Mouse (Mus musculus): ENCODE measurements around the gene Exosc5. TPM values are rescaled to one million over a fixed set of nuclear protein-coding genes. Genes with fewer than 3 reads are reported as not detected.

The Exosc5 gene
- polyA plus RNA-seq (2015; fragmentation: Nextera tagmentation; extraction: Ambion mirVana): 72.6 and 86.4 TPM in 2 replicates

DNA sequence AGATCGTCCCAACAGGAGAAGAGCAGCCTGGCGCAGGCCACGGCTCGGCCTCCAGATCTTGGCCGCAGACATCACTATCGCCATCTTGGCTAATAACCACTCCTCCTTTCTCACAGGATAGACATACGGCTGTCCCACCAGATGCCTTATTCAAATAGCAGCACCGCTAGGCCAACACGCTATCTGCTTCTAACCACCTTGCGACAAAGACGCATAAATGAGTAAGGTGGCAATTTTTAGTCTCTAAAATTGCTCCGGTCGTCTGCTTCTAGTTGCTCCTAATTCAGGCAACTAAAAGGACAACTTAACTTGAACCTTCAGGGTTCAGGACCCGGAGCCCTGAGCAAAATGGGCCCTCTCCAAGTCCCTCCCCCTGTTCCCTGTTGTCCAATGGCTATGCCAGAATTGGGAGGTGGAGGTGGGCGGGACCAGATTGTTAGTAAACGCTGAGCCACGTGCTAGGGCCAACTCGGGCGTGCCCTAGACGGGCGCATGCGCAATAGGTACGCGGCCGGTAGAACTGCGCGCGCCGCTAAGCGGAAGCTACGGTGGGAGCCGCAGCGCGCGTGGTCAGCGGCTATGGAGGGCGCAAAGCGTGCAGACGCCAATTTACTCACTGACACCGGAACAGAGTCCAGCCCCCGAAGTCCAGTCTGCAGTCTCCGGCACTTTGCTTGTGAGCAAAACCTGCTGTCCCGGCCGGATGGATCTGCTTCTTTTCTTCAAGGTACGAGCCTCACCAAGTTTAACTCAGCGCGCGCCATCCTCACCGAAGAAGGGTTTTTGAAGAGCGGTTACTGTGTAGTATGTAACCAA, at the start of gene Exosc5, which contains the start of gene Bckdha:
Gene Exosc5, plus strand, starts transcription at position 508 of the 816 bp plus-strand sequence.
Gene Bckdha, minus strand, starts transcription at position 325 of the 816 bp plus-strand sequence.
- Histone ChIP-seq H3K4me3 (peak within 1 kb of the TSS; percentile 71), H3K27ac (0 out of 2 replicates have a peak within 1 kb of the TSS, but pooled peaks have one; percentile 11), H3K36me3 (peaks cover 19% of the 10 kb centered on the region), H3K9ac (peak within 1 kb of the TSS; percentile 80), H3K27me3 (no peaks in the 10 kb centered on the region), H3K9me3 (no peaks in the 10 kb centered on the region), H3K4me1 (peaks cover 20% of the 10 kb centered on the region), H3K4me2 (peak within 1 kb of the TSS; percentile 86)
- under 1% methylated on average over 50 of the region's 50 CpGs for WGBS
- peak; percentile 97 for ATAC-seq (ENCODE audit: insufficient number of reproducible peaks, insufficient read depth, low FRiP score, low TSS enrichment, low read depth)

DNA sequence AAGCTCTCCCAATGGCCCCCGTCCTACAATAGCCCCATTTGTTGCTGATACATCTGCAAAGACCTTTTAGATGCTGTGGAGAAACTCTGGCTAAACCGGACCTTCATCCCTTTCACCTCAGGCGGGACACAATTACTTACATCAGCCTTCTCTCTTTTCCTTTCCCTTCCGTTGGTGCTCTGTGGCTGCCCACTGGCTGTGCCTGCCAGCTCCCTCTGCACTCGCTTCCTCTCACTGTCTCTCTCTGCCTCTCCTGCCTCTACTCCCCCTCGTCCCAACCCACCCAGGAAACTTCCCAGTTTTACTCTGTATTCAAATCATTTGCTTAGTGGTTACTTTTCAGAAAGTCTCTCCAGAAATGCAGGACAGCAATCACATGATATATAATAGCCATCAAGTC, 48.9 kb upstream of the Exosc5 start:
- H3K9ac ChIP-seq: no peak overlapping the region
- H3K36me3 ChIP-seq: no peaks in the 10 kb centered on the region
- no peak overlapping the region for H3K4me3 ChIP-seq
- WGBS: 36% methylated on average over 6 of the region's 6 CpGs
- no peak for ATAC-seq (ENCODE audit: insufficient number of reproducible peaks, insufficient read depth, low FRiP score, low TSS enrichment, low read depth)
- no peak overlapping the region for H3K27ac ChIP-seq
- no peaks in the 10 kb centered on the region for H3K9me3 ChIP-seq
- no peaks in the 10 kb centered on the region for H3K4me1 ChIP-seq
- no peaks in the 10 kb centered on the region for H3K27me3 ChIP-seq
- no peak overlapping the region for H3K4me2 ChIP-seq

DNA sequence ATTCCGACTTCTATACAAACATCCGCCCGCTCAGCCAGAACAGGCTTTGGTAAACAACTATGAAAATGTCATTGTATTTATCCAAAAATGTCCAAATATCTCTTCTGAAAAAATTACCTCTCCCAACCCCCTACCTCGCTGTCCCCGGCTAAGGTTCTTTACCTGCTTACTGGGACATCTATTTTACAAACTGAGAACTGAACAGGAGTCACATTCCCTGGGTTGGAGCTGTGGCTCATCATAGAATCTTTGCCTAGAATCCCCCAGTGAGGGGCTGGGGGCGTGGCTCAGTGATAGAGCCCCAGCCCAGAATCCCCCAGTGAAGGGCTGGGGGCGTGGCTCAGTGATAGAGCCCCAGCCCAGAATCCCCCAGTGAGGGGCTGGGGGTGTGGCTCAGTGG, 47.5 kb upstream of the Exosc5 start:
- H3K4me1 ChIP-seq: no peaks in the 10 kb centered on the region
- H3K4me3 ChIP-seq: no peak overlapping the region
- no peak overlapping the region for H3K4me2 ChIP-seq
- 43% methylated on average over 7 of the region's 7 CpGs for WGBS
- no peak overlapping the region for H3K27ac ChIP-seq
- no peak overlapping the region for H3K9ac ChIP-seq
- no peaks in the 10 kb centered on the region for H3K9me3 ChIP-seq
- no peak for ATAC-seq (ENCODE audit: insufficient number of reproducible peaks, insufficient read depth, low FRiP score, low TSS enrichment, low read depth)
- no peaks in the 10 kb centered on the region for H3K27me3 ChIP-seq
- H3K36me3 ChIP-seq: no peaks in the 10 kb centered on the region

DNA sequence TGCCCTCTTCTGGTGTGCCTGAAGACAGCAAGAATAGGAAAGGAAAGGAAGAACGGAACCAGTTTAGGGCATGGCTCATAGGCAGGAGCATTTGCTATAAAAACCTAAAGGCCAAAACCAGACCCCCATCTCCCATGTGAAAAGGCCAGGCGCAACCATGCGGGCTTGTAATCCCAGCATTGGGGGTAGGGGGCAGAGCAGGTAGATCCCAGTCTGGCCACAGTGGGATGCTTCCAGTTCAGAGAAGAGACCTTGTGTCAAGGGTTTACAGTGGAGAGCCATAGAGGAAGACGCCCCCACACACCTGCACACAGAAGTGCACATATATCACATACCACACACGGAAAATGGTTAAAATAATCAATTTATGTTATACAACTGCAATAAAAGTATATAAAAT, 44.9 kb upstream of the Exosc5 start:
- Histone ChIP-seq H3K4me3 (no peak overlapping the region), H3K27ac (no peak overlapping the region), H3K36me3 (no peaks in the 10 kb centered on the region), H3K9me3 (no peaks in the 10 kb centered on the region), H3K4me1 (no peaks in the 10 kb centered on the region), H3K9ac (no peak overlapping the region), H3K27me3 (no peaks in the 10 kb centered on the region), H3K4me2 (no peak overlapping the region)
- ATAC-seq (ENCODE audit: insufficient number of reproducible peaks, insufficient read depth, low FRiP score, low TSS enrichment, low read depth): no peak
- WGBS: 90% methylated on average over 5 of the region's 5 CpGs

DNA sequence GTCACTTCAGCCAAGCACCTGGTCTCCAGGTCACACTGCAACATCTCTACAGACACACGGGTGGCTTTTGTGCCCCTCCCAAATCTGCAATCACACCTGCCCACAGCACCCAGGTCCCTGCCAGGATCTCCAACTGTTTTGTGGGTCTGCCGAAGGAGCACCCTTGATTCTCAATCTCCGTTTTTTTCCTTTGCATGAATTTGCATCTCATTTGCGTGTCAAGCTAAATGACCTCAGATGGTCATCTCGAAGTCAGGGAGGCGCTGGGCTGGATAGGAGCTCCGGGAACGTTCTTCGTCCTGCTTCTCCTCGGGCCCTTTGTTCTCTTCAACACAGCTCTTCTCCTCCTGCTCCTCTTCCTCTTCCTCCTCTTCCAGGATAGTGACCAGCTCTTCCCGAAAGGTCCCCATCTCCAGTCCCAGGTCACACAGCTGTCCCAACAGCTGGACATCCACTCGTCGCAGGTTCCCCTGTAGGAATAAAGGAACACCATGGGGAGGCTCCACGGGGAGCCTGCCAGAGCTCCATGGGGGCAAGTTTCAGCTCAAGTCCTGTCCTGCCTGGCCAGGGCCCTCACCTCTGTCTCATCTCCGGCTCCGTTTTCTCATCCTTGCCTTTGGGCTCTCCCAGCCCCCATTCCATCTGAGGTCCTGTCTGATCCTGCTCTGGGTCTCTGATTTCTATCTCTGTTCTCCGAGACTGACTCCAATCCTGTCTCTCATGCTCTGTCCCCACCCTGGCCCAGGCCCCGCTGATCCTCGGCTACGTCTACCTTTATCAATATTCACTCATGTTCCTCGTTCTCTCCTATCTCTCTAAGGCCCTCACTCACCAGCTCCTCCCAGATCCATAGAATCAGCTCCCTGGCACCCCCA, 43.9 kb upstream of the Exosc5 start:
- no peaks in the 10 kb centered on the region for H3K9me3 ChIP-seq
- no peak overlapping the region for H3K4me3 ChIP-seq
- H3K27ac ChIP-seq: no peak overlapping the region
- no peak for ATAC-seq (ENCODE audit: insufficient number of reproducible peaks, insufficient read depth, low FRiP score, low TSS enrichment, low read depth)
- 70% methylated on average over 21 of the region's 21 CpGs for WGBS
- no peak overlapping the region for H3K4me2 ChIP-seq
- H3K27me3 ChIP-seq: no peaks in the 10 kb centered on the region
- no peak overlapping the region for H3K9ac ChIP-seq
- peaks cover 6% of the 10 kb centered on the region for H3K4me1 ChIP-seq
- H3K36me3 ChIP-seq: no peaks in the 10 kb centered on the region

DNA sequence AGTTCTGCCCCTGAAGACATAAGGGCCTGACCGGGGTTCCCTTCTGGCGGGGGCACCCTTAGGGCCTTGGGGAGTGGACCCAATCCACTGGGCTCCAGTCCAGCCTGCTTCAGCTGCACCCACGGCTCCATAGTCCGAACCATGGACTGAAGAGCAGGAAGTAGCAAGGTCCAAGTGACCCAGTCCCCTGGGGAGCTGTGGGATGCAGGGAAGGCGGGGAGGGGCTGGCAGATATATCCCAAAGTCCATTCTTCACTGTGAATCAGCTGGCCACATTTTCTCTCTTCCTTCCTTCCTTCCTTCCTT, 43.3 kb upstream of the Exosc5 start, which contains the start of gene Erich4:
Gene Erich4, minus strand, starts transcription at position 187 of the 306 bp plus-strand sequence.
- peaks cover 8% of the 10 kb centered on the region for H3K4me1 ChIP-seq
- H3K27ac ChIP-seq: no peak within 1 kb of the TSS
- no peak within 1 kb of the TSS for H3K4me3 ChIP-seq
- H3K27me3 ChIP-seq: no peaks in the 10 kb centered on the region
- peaks cover 1% of the 10 kb centered on the region for H3K36me3 ChIP-seq
- no peaks in the 10 kb centered on the region for H3K9me3 ChIP-seq
- H3K9ac ChIP-seq: no peak within 1 kb of the TSS
- no peak within 1 kb of the TSS for H3K4me2 ChIP-seq
- 84% methylated on average over 5 of the region's 5 CpGs for WGBS
- no peak for ATAC-seq (ENCODE audit: insufficient number of reproducible peaks, insufficient read depth, low FRiP score, low TSS enrichment, low read depth)

DNA sequence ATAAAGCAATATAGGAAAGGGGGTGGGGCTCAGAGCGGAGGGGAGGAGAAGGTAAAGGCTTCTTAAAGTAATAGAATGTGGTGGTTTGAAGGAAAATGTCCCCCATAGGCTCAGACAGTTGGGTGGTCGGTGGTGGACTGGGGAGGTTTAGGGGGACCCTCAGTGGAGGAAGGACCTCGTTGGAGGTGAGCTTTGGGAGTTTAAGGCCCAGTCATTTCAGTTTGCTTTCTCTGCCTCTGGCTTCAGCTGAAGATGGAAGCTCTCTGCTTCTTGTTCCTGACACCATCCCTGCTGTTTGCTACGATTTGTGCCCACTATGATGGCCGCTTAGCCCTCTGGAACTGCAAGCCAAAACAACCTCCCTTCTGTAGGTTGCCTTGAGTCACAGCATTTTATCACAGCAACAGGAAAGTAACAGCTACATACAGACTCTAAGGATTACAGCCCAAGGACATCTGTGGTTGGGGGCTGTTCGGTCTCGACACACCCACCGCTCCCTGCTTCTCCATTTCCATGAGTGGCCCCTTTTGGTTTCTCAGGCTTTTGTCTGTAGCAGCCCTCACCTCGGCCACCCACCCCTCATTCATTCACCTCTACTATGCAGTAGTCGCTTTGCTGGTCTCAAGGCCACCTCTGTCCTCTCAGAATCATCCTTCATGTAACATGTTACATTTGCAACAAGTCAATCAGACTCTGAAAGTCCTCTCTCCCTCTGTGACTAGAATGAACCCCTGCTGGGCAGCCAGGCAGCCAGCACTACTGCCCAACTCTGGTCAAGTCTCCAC, 41.4 kb upstream of the Exosc5 start:
- H3K36me3 ChIP-seq: peaks cover 20% of the 10 kb centered on the region
- no peak for ATAC-seq (ENCODE audit: insufficient number of reproducible peaks, insufficient read depth, low FRiP score, low TSS enrichment, low read depth)
- peaks cover 8% of the 10 kb centered on the region for H3K4me1 ChIP-seq
- no peaks in the 10 kb centered on the region for H3K27me3 ChIP-seq
- H3K9ac ChIP-seq: no peak overlapping the region
- H3K9me3 ChIP-seq: no peaks in the 10 kb centered on the region
- H3K4me2 ChIP-seq: no peak overlapping the region
- H3K4me3 ChIP-seq: no peak overlapping the region
- WGBS: 78% methylated on average over 10 of the region's 10 CpGs
- no peak overlapping the region for H3K27ac ChIP-seq

DNA sequence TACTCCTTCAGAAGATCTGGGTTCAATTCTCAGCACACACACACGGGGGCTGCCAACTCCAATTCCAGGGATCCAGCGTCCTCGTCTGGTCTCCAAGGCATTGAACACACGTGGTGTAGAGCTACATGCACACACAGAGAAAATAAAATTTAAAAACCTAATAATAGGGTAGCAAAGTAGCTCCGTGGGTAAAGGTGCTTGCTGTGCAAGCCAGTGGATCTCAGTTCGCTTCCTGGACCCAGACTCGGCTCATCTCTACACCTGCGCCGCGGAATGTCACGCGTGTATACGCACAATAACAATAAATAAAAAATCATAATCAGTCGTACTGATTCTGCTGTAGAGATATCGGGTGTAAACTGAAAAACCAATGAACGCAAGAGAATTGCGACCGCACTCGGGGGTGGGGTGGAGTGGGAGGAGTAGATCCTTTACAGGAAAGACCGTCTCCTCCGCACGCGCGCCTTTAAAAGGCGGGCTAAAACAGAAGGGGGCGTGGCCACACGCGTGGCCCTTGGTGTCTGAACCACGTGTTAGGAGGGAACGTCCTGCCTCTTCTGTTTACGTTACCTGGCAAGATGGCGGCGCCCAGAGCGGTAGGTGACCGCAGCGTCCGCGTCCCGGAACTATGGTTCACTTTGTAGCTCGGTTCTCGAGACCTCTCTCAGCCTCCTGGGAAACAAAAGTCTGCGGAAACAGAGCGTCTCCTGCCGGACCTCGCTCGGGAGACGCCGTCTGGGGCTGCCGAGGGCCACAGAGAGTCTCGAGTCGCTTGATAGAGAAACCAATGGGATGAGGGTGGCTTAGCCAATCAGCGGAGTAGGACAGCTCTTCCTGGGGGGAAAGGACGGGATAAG, 39.9 kb upstream of the Exosc5 start, which contains the start of gene Dmac2:
Gene Dmac2, plus strand, starts transcription at position 550 of the 857 bp plus-strand sequence.
- H3K4me1 ChIP-seq: peaks cover 8% of the 10 kb centered on the region
- 1% methylated on average over 53 of the region's 53 CpGs for WGBS
- peaks cover 33% of the 10 kb centered on the region for H3K36me3 ChIP-seq
- no peaks in the 10 kb centered on the region for H3K9me3 ChIP-seq
- peak within 1 kb of the TSS; percentile 69 for H3K9ac ChIP-seq
- H3K4me2 ChIP-seq: peak within 1 kb of the TSS; percentile 66
- peak within 1 kb of the TSS; percentile 57 for H3K4me3 ChIP-seq
- no peaks in the 10 kb centered on the region for H3K27me3 ChIP-seq
- peak; percentile 85 for ATAC-seq (ENCODE audit: insufficient number of reproducible peaks, insufficient read depth, low FRiP score, low TSS enrichment, low read depth)
- no peak within 1 kb of the TSS for H3K27ac ChIP-seq

DNA sequence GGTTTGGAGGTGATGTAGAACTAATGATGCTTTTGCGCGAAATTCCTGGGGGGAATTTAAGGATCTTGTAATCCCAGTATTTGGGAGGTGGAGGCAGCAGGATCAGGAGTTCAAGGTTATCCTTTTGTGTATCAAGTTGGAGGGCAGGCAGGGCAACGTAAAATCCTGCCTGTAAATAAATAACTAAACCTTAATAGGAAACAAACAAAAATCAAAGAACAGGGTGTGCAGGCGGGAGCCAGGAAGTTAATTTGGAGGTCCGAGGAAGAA, 39.3 kb upstream of the Exosc5 start:
- Histone ChIP-seq H3K4me3 (peak overlapping the region; percentile 57), H3K4me1 (peaks cover 8% of the 10 kb centered on the region), H3K27me3 (no peaks in the 10 kb centered on the region), H3K9ac (peak overlapping the region; percentile 69), H3K27ac (no peak overlapping the region), H3K36me3 (peaks cover 37% of the 10 kb centered on the region), H3K4me2 (peak overlapping the region; percentile 66), H3K9me3 (no peaks in the 10 kb centered on the region)
- WGBS: 16% methylated on average over 5 of the region's 5 CpGs
- ATAC-seq (ENCODE audit: insufficient number of reproducible peaks, insufficient read depth, low FRiP score, low TSS enrichment, low read depth): no peak

DNA sequence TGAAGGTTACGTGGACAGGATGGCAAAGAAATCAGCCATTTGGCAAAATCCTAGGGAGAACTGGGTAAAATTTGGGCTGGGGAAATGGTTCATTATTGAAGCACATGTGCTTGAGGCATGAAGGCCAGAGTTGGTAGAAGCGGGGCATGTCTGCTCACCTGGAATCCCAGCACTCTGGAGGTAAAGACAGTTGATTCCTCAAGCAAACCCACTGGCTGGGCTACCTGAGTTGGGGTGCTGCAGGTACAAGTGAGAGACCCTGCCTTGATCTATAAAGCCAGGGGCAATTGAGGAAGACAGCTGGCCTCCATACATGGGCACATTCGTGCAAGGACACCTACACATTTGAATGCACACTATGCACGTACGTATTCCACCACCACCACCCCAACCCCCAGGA, 38.9 kb upstream of the Exosc5 start:
- Histone ChIP-seq H3K4me2 (peak overlapping the region; percentile 66), H3K27me3 (no peaks in the 10 kb centered on the region), H3K27ac (no peak overlapping the region), H3K9ac (no peak overlapping the region), H3K4me3 (peak overlapping the region; percentile 57), H3K4me1 (peaks cover 8% of the 10 kb centered on the region), H3K9me3 (no peaks in the 10 kb centered on the region), H3K36me3 (peaks cover 41% of the 10 kb centered on the region)
- 89% methylated on average over 5 of the region's 5 CpGs for WGBS
- no peak for ATAC-seq (ENCODE audit: insufficient number of reproducible peaks, insufficient read depth, low FRiP score, low TSS enrichment, low read depth)

All from embryonic facial prominence, embryonic 13.5 days (tissue).